Mouse (Mus musculus) neural tube, embryonic 13.5 days (tissue): ENCODE data around the gene Zfp106. TPM values are rescaled to one million over a fixed set of nuclear protein-coding genes. Genes with fewer than 3 reads are reported as not detected.

Source experiments
- ATAC-seq: fragments of 200-750 bp; cut with Nextera tagmentation; 2 replicates; pipeline ENCODE4 v1.8.0; 2017; ENCODE audit warnings: low read depth, mild to moderate bottlenecking, moderate TSS enrichment, moderate library complexity
- H3K27ac ChIP-seq: fragments of 300-500 bp; sonication (generic); replicated peaks from 2 replicates; pipeline ENCODE4 v1.5.1; 2015; ENCODE audit warnings: moderate library complexity, mild to moderate bottlenecking, inconsistent platforms
- H3K27me3 ChIP-seq: fragments of 300-500 bp; sonication (generic); 2 replicates; pipeline ENCODE4 v1.6.1; 2015; ENCODE audit warnings: mild to moderate bottlenecking, inconsistent platforms
- H3K36me3 ChIP-seq: fragments of 300-500 bp; sonication (generic); 2 replicates; pipeline ENCODE4 v1.6.1; 2015; ENCODE audit warnings: mild to moderate bottlenecking, inconsistent platforms
- H3K4me1 ChIP-seq: fragments of 300-500 bp; sonication (generic); replicated peaks from 2 replicates; pipeline ENCODE4 v1.6.1; 2015; ENCODE audit warnings: inconsistent platforms
- H3K4me2 ChIP-seq: fragments of 300-500 bp; sonication (generic); 2 replicates; pipeline ENCODE4 v1.6.1; 2015; ENCODE audit warnings: inconsistent platforms, mild to moderate bottlenecking, moderate library complexity
- H3K4me3 ChIP-seq: fragments of 300-500 bp; sonication (generic); 2 replicates; pipeline ENCODE4 v1.5.1; 2015; ENCODE audit warnings: mild to moderate bottlenecking, inconsistent platforms
- H3K9ac ChIP-seq: fragments of 300-500 bp; sonication (generic); 2 replicates; pipeline ENCODE4 v1.6.1; 2015; ENCODE audit warnings: moderate library complexity, mild to moderate bottlenecking, inconsistent platforms
- H3K9me3 ChIP-seq: fragments of 300-500 bp; sonication (generic); 2 replicates; pipeline ENCODE4 v1.6.1; 2016; ENCODE audit warnings: inconsistent platforms
- WGBS: fragments of 180-500 bp; shearing (Covaris S2); methylation state at CpG from one replicate; pipeline ENCODE4 v1.1.7; 2015; 5-methylcytosine and 5-hydroxymethylcytosine counted together
- polyA plus RNA-seq: library from polyadenylated mRNA; unstranded; fragments of >200 nt; fragmentation: Nextera tagmentation; extraction: Ambion mirVana; gene quantifications from 2 replicates; pipeline ENCODE4 v1.2.1, GENCODE M21; 2015

Zfp106 gene
- polyA plus RNA-seq, 1 experiment from 2014 or later, result 37.3 TPM

DNA sequence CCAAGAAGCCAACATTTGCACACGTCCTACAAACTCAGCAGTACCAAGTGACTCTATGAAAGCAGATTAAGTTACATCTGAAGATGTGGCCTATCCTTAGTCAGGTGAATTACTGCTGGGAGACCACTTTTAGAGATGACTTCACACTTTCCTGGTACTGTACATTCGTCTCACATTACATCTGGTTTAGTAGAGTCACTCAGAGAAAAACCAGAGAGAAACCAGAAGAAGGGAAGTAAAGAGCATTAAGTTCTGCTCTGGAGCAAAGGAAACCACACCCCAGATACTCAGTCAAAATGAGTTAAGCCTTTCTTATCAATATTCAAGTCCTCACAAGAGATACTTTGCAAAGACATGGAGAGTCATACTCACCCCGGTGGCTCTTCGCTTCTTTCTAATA, 32.4 kb downstream of the Zfp106 start:
- 88% methylated on average over 4 of the region's 4 CpGs for WGBS
- no peak overlapping the region for H3K4me2 ChIP-seq
- ATAC-seq, result no peak

DNA sequence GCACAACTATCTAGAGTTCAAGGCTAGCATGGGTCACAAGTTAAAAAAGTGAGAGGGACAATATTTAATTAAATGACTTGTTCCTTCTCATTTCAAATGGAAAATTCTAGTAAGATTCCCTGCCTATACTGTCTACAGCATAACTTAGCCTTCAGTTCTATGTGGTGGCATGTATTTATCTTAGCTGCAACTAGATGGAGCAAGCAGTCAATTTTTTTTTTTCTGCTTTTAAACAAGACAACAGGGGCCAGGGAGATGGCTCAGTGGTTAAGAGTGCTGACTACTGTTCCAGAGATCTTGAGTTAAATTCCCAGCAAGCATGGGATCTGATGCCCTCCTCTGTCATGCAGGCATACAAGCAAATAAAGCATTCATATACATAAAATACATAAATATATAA, 34.1 kb downstream of the Zfp106 start:
- Histone ChIP-seq H3K36me3 (peaks cover 95% of the 10 kb centered on the region), H3K9me3 (no peaks in the 10 kb centered on the region), H3K4me1 (no peaks in the 10 kb centered on the region), H3K4me2 (no peak overlapping the region), H3K27ac (no peak overlapping the region), H3K27me3 (no peaks in the 10 kb centered on the region), H3K4me3 (no peak overlapping the region), H3K9ac (no peak overlapping the region)
- no peak for ATAC-seq

More for the DNA sequence above, 32.4 kb downstream of the Zfp106 start:
- Histone ChIP-seq H3K4me1 (no peaks in the 10 kb centered on the region), H3K36me3 (peaks cover 88% of the 10 kb centered on the region), H3K9ac (no peak overlapping the region), H3K4me3 (no peak overlapping the region), H3K27me3 (no peaks in the 10 kb centered on the region), H3K27ac (no peak overlapping the region), H3K9me3 (no peaks in the 10 kb centered on the region)

GRCm38 (mm10) chr2:120526771-120527170, 36.9 kb downstream of the Zfp106 start:
- Histone ChIP-seq H3K9me3 (no peaks in the 10 kb centered on the region), H3K27me3 (no peaks in the 10 kb centered on the region), H3K4me3 (no peak overlapping the region), H3K36me3 (peaks cover 97% of the 10 kb centered on the region), H3K4me1 (no peaks in the 10 kb centered on the region), H3K27ac (no peak overlapping the region), H3K4me2 (no peak overlapping the region), H3K9ac (no peak overlapping the region)
- ATAC-seq, result no peak
- WGBS, result 89% methylated on average over 5 of the region's 5 CpGs

GRCm38 (mm10) chr2:120518547-120519210, 45.0 kb downstream of the Zfp106 start:
- Histone ChIP-seq H3K4me2 (no peak overlapping the region), H3K27ac (no peak overlapping the region), H3K4me3 (no peak overlapping the region), H3K27me3 (no peaks in the 10 kb centered on the region), H3K9me3 (no peaks in the 10 kb centered on the region), H3K36me3 (peaks cover 95% of the 10 kb centered on the region), H3K9ac (no peak overlapping the region), H3K4me1 (no peaks in the 10 kb centered on the region)
- WGBS, result 89% methylated on average over 5 of the region's 5 CpGs
- no peak for ATAC-seq

DNA sequence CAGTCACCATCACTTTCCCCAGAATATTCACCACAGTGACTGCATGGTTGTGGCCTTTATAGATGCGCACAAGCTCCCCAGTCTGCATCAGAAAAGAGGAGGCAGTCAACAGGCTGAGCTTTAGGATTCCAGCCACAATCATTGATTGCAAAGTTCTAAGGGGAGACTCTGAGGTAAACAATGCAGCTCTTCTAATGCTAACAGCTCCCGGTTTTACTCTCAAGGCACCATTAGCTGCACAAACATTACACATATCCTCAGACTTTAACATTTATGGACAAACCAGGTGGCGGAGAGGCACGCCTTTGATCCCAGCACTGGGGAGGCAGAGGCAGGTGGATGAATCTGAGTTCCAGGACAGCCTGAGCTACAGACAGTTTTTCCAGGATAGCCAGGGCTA, 49.5 kb downstream of the Zfp106 start:
- ATAC-seq, result no peak
- H3K36me3 ChIP-seq, result peaks cover 84% of the 10 kb centered on the region
- H3K4me1 ChIP-seq, result no peaks in the 10 kb centered on the region
- H3K27me3 ChIP-seq, result no peaks in the 10 kb centered on the region
- H3K4me3 ChIP-seq, result no peak overlapping the region
- H3K9me3 ChIP-seq, result no peaks in the 10 kb centered on the region
- no peak overlapping the region for H3K9ac ChIP-seq
- 96% methylated on average over 4 of the region's 4 CpGs for WGBS
- H3K4me2 ChIP-seq, result no peak overlapping the region
- no peak overlapping the region for H3K27ac ChIP-seq

DNA sequence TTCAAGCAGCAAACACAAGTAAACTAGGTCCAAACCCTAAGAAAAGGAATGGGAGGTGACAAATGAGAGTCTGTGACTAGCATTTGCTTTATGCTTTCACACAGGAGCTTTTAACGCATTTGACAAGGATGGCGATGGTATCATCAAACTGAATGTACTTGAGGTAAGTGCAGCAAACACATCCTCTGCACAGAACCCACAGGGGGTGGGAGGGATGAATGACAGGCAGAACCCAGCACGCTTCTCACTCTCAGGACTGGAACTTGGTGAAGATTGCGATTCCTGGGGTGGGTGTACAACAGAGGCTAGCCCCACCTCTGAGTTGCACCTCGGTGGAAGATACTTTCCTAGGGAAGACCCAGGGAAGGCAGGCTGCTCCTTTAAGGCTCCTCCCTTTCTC, 59.7 kb downstream of the Zfp106 start:
- H3K4me1 ChIP-seq, result peaks cover 17% of the 10 kb centered on the region; the same call in 1 of the 2 replicates
- H3K9ac ChIP-seq, result no peak overlapping the region
- no peak for ATAC-seq
- no peak overlapping the region for H3K4me2 ChIP-seq
- H3K27ac ChIP-seq, result no peak overlapping the region
- H3K36me3 ChIP-seq, result peaks cover 41% of the 10 kb centered on the region
- H3K4me3 ChIP-seq, result no peak overlapping the region
- no peaks in the 10 kb centered on the region for H3K27me3 ChIP-seq
- H3K9me3 ChIP-seq, result no peaks in the 10 kb centered on the region
- WGBS, result 85% methylated on average over 5 of the region's 5 CpGs

DNA sequence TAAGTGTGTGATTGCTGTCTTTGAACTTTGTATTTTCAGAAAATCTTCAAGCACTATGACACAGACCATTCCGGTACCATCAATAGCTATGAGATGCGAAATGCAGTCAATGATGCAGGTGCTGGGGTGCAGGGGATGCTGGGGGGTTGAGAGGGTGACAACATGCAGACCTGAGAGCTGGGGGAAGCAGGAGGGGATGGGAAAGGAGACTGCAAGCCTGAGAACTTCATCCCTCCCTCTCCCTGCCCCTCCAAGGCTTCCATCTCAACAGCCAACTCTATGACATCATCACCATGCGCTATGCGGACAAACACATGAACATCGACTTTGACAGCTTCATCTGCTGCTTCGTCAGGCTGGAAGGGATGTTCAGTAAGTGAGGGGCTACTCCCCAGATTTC, 60.5 kb downstream of the Zfp106 start:
- WGBS, result 94% methylated on average over 6 of the region's 6 CpGs
- H3K4me3 ChIP-seq, result no peak overlapping the region
- H3K4me2 ChIP-seq, result no peak overlapping the region
- H3K4me1 ChIP-seq, result peaks cover 17% of the 10 kb centered on the region; the same call in 1 of the 2 replicates
- H3K27me3 ChIP-seq, result no peaks in the 10 kb centered on the region
- H3K36me3 ChIP-seq, result peaks cover 32% of the 10 kb centered on the region
- no peak for ATAC-seq
- no peaks in the 10 kb centered on the region for H3K9me3 ChIP-seq
- H3K27ac ChIP-seq, result no peak overlapping the region
- no peak overlapping the region for H3K9ac ChIP-seq

GRCm38 (mm10) chr2:120502605-120502990, 61.0 kb downstream of the Zfp106 start:
- Histone ChIP-seq H3K9ac (no peak overlapping the region), H3K27me3 (no peaks in the 10 kb centered on the region), H3K36me3 (peaks cover 29% of the 10 kb centered on the region), H3K4me2 (no peak overlapping the region), H3K4me3 (no peak overlapping the region), H3K9me3 (no peaks in the 10 kb centered on the region), H3K27ac (no peak overlapping the region), H3K4me1 (peaks cover 17% of the 10 kb centered on the region; the same call in 1 of the 2 replicates)
- ATAC-seq, result no peak
- WGBS, result 70% methylated on average over 3 of the region's 3 CpGs

GRCm38 (mm10) chr2:120501931-120502604, 61.6 kb downstream of the Zfp106 start:
- no peak overlapping the region for H3K27ac ChIP-seq
- H3K9me3 ChIP-seq, result no peaks in the 10 kb centered on the region
- no peak overlapping the region for H3K9ac ChIP-seq
- H3K4me3 ChIP-seq, result no peak overlapping the region
- ATAC-seq, result no peak
- H3K4me2 ChIP-seq, result no peak overlapping the region
- WGBS, result 63% methylated on average over 13 of the region's 13 CpGs
- peaks cover 29% of the 10 kb centered on the region for H3K36me3 ChIP-seq
- H3K27me3 ChIP-seq, result no peaks in the 10 kb centered on the region
- H3K4me1 ChIP-seq, result peaks cover 17% of the 10 kb centered on the region; the same call in 1 of the 2 replicates

DNA sequence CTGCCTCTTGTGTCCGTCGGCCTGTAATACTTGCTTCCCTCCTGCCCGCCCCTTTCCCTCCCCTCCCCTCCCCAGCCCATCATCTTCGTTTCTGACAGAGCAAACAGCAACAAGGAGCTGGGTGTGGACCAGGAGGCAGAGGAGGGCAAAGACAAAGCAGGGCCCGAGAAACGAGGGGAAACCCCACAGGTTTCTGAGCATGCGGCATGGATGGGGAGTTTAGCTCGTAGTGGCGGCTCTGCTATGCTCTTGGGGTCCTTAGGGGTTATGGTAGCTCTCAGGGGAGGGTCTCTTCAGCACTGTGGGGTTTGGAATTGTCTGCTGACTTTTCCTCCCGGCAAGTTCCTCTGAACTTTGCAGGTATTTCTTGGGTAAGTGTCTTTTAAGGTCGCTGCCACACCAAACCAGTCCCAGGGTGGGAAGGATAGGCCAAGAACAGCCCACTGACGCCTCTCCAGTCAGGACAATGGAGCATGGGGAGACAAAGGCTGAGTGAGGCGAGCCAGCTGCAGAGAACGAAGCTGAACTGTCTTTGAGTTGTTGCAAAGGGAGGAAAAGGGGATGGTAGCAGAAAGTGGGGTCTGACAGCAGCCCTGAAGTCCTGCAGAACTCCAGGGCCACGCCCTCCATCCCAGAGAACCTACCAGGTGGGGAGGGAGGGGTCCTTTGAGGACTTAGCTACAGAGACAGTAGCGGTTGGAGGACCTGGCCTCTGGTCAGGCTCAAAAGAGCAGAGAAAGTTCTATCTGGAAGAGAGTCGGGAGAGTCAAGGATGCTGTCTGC, 62.3 kb downstream of the Zfp106 start:
- H3K27me3 ChIP-seq, result no peaks in the 10 kb centered on the region

GRCm38 (mm10) chr2:120499971-120500471, 63.6 kb downstream of the Zfp106 start:
- Histone ChIP-seq H3K4me3 (no peak overlapping the region), H3K9me3 (no peaks in the 10 kb centered on the region), H3K9ac (no peak overlapping the region), H3K4me2 (no peak overlapping the region), H3K27ac (no peak overlapping the region), H3K36me3 (peaks cover 13% of the 10 kb centered on the region), H3K4me1 (peaks cover 17% of the 10 kb centered on the region; the same call in 1 of the 2 replicates), H3K27me3 (no peaks in the 10 kb centered on the region)
- WGBS, result 76% methylated on average over 6 of the region's 6 CpGs
- ATAC-seq, result no peak

More for the DNA sequence above, 62.3 kb downstream of the Zfp106 start:
- peaks cover 17% of the 10 kb centered on the region; the same call in 1 of the 2 replicates for H3K4me1 ChIP-seq
- no peak for ATAC-seq
- H3K27ac ChIP-seq, result no peak overlapping the region
- WGBS, result 43% methylated on average over 17 of the region's 17 CpGs
- no peaks in the 10 kb centered on the region for H3K9me3 ChIP-seq
- peaks cover 26% of the 10 kb centered on the region for H3K36me3 ChIP-seq
- H3K4me3 ChIP-seq, result no peak overlapping the region
- H3K9ac ChIP-seq, result 0 out of 2 replicates have a peak overlapping the region, but pooled peaks have one; percentile 12
- H3K4me2 ChIP-seq, result no peak overlapping the region

DNA sequence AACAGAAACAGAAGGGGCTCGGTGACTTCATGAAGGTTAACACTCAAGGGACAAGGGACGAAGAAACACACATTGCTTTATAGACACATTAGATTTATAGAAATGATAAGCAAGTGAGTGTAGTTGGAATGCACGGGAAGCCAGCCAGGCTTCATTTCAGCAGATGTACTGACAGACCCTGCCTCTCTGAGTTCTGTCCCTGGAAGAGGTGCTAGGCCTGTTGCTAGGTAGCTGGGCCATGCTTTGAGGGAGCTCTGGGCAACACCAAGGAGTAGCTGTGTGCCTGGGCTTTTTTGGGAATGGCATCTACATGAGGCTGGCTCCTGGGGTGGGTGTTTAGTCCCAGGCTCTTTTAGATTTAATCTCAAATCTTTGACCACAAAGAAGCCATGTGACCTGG, 67.1 kb downstream of the Zfp106 start:
- no peaks in the 10 kb centered on the region for H3K9me3 ChIP-seq
- H3K36me3 ChIP-seq, result no peaks in the 10 kb centered on the region
- no peak for ATAC-seq
- H3K4me3 ChIP-seq, result no peak overlapping the region
- WGBS, result 79% methylated on average over 3 of the region's 3 CpGs
- H3K4me1 ChIP-seq, result peaks cover 6% of the 10 kb centered on the region; the same call in 1 of the 2 replicates
- H3K4me2 ChIP-seq, result no peak overlapping the region
- no peaks in the 10 kb centered on the region for H3K27me3 ChIP-seq
- no peak overlapping the region for H3K9ac ChIP-seq
- H3K27ac ChIP-seq, result no peak overlapping the region
